Mouse (Mus musculus) myocyte (in vitro differentiated cells): ENCODE data around the gene Upp2. TPM values are rescaled to one million over a fixed set of nuclear protein-coding genes. Genes with fewer than 3 reads are reported as not detected.

Experiments used
- H3K27me3 ChIP-seq: one replicate; pipeline ENCODE4 v1.6.1; 2011; ENCODE audit not compliant: control insufficient read depth, insufficient read depth, insufficient read length
- H3K36me3 ChIP-seq: one replicate; pipeline ENCODE4 v1.6.1; 2011; ENCODE audit not compliant: control insufficient read depth, insufficient read depth
- H3K4me2 ChIP-seq: one replicate; pipeline ENCODE4 v1.6.1; 2011; ENCODE audit warnings: low read depth, control low read depth
- H3K4me3 ChIP-seq: one replicate; pipeline ENCODE4 v1.5.1; 2011; ENCODE audit warnings: mild to moderate bottlenecking, control low read depth, moderate library complexity
- H3K79me2 ChIP-seq: one replicate; pipeline ENCODE4 v1.6.1; 2011; ENCODE audit not compliant: control insufficient read depth, insufficient read depth
- H3ac ChIP-seq: one replicate; pipeline ENCODE4 v1.6.1; 2011; ENCODE audit not compliant: control insufficient read depth, insufficient read length
- CEBPB ChIP-seq: IDR thresholded peaks from 2 replicates; pipeline ENCODE4 v1.6.1; 2011; ENCODE audit warnings: mild to moderate bottlenecking, moderate library complexity; ENCODE audit not compliant: poor library complexity, insufficient read depth, severe bottlenecking
- E2F4 ChIP-seq: IDR thresholded peaks from one replicate; pipeline ENCODE4 v1.6.1; 2011; ENCODE audit warnings: mild to moderate bottlenecking, control low read depth, moderate library complexity; ENCODE audit not compliant: insufficient read depth
- MAX ChIP-seq: IDR thresholded peaks from one replicate; pipeline ENCODE4 v1.6.1; 2011; ENCODE audit warnings: low read depth, mild to moderate bottlenecking, control low read depth
- MYOD1 ChIP-seq, 3 experiments: IDR thresholded peaks; one replicate each; pipeline ENCODE4 v1.6.1; 2011; ENCODE audit warnings: control low read depth in 2 of 3, low read depth in 2 of 3, mild to moderate bottlenecking in 2 of 3, moderate library complexity in 1 of 3; ENCODE audit not compliant: insufficient read length in 2 of 3, control insufficient read depth in 1 of 3
- MYOG ChIP-seq, 3 experiments: IDR thresholded peaks; one replicate each; pipeline ENCODE4 v1.6.1; 2011; ENCODE audit warnings: control low read depth in 2 of 3, low read depth in 2 of 3, mild to moderate bottlenecking in 2 of 3; ENCODE audit not compliant: insufficient read length in 2 of 3, control insufficient read depth in 1 of 3, insufficient read depth in 1 of 3
- POLR2A ChIP-seq: IDR thresholded peaks from one replicate; pipeline ENCODE4 v1.6.1; 2011; ENCODE audit warnings: low read depth, mild to moderate bottlenecking, control low read depth, moderate library complexity; ENCODE audit not compliant: insufficient read length
- POLR2AphosphoS2 ChIP-seq: IDR thresholded peaks from one replicate; pipeline ENCODE4 v1.6.1; 2011; ENCODE audit warnings: low read depth, control low read depth; ENCODE audit not compliant: insufficient read length
- REST ChIP-seq: IDR thresholded peaks from one replicate; pipeline ENCODE4 v1.6.1; 2011; ENCODE audit warnings: mild to moderate bottlenecking, control low read depth, moderate library complexity; ENCODE audit not compliant: insufficient read depth, insufficient read length
- SRF ChIP-seq: IDR thresholded peaks from one replicate; pipeline ENCODE4 v1.6.1; 2011; ENCODE audit warnings: low read depth; ENCODE audit not compliant: control insufficient read depth, insufficient read length
- TCF12 ChIP-seq: IDR thresholded peaks from one replicate; pipeline ENCODE4 v1.6.1; 2011; ENCODE audit warnings: mild to moderate bottlenecking, control low read depth; ENCODE audit not compliant: poor library complexity, insufficient read depth, severe bottlenecking
- TCF3 ChIP-seq: IDR thresholded peaks from one replicate; pipeline ENCODE4 v1.6.1; 2011; ENCODE audit warnings: low read depth, control low read depth; ENCODE audit not compliant: insufficient read length
- USF1 ChIP-seq: IDR thresholded peaks from one replicate; pipeline ENCODE4 v1.6.1; 2011; ENCODE audit warnings: low read depth, mild to moderate bottlenecking, control low read depth, moderate library complexity
- polyA plus RNA-seq: library from polyadenylated mRNA; unstranded; fragments of >200 nt; fragmentation: generic; extraction: Trizol; gene quantifications from one replicate; pipeline ENCODE4 v1.2.1, GENCODE M21; 2012; ENCODE audit warnings: missing spikeins

The Upp2 gene
- polyA plus RNA-seq, 1 experiment = 8.3 TPM

GRCm38 (mm10) chr2:58667991-58668390 is 100.9 kb downstream of the Upp2 start:
- Histone ChIP-seq H3ac (no peak overlapping the region), H3K4me3 (no peak overlapping the region), H3K27me3 (no peaks in the 10 kb centered on the region), H3K79me2 (no peaks in the 10 kb centered on the region), H3K4me2 (no peak overlapping the region), H3K36me3 (no peaks in the 10 kb centered on the region)
- TF ChIP-seq SRF (no peak), REST (no peak), MYOD1 (IDR thresholded peaks at IDR 0.05; ENCODE audit: control insufficient read depth in 1 of 3, insufficient read length in 2 of 3, low read depth in 2 of 3) (no peak), MAX (no peak), TCF3 (no peak), POLR2AphosphoS2 (no peak), E2F4 (no peak), TCF12 (no peak), USF1 (no peak), POLR2A (no peak), MYOG (IDR thresholded peaks at IDR 0.05; ENCODE audit: control insufficient read depth in 1 of 3, insufficient read depth in 1 of 3, insufficient read length in 2 of 3, low read depth in 2 of 3) (no peak), CEBPB (no peak)

GRCm38 (mm10) chr2:58669114-58669513 is 102.0 kb downstream of the Upp2 start:
- Histone ChIP-seq H3K4me3 (no peak overlapping the region), H3ac (no peak overlapping the region), H3K4me2 (no peak overlapping the region), H3K36me3 (no peaks in the 10 kb centered on the region), H3K27me3 (no peaks in the 10 kb centered on the region), H3K79me2 (no peaks in the 10 kb centered on the region)
- no peak for TF ChIP-seq REST
- TF ChIP-seq POLR2A = no peak
- no peak for TF ChIP-seq MYOD1 (IDR thresholded peaks at IDR 0.05; ENCODE audit: control insufficient read depth in 1 of 3, insufficient read length in 2 of 3, low read depth in 2 of 3)
- no peak for TF ChIP-seq CEBPB
- no peak for TF ChIP-seq SRF
- TF ChIP-seq MYOG (IDR thresholded peaks at IDR 0.05; ENCODE audit: control insufficient read depth in 1 of 3, insufficient read depth in 1 of 3, insufficient read length in 2 of 3, low read depth in 2 of 3) = no peak
- no peak for TF ChIP-seq USF1
- TF ChIP-seq TCF12 = no peak
- TF ChIP-seq POLR2AphosphoS2 = no peak
- TF ChIP-seq TCF3 = no peak
- no peak for TF ChIP-seq E2F4
- TF ChIP-seq MAX = no peak

- Histone ChIP-seq H3K36me3 (no peaks in the 10 kb centered on the region), H3K4me2 (no peak overlapping the region), H3K79me2 (no peaks in the 10 kb centered on the region), H3K4me3 (no peak overlapping the region), H3K27me3 (no peaks in the 10 kb centered on the region), H3ac (no peak overlapping the region)
- TF ChIP-seq USF1 (no peak), TCF3 (no peak), MYOG (IDR thresholded peaks at IDR 0.05; ENCODE audit: control insufficient read depth in 1 of 3, insufficient read depth in 1 of 3, insufficient read length in 2 of 3, low read depth in 2 of 3) (no peak), E2F4 (no peak), CEBPB (no peak), POLR2AphosphoS2 (no peak), REST (no peak), MAX (no peak)
Observed at GRCm38 (mm10) chr2:58672520-58672919, 105.4 kb downstream of the Upp2 start.

- no peak overlapping the region for H3ac ChIP-seq
- no peak for TF ChIP-seq MAX
- no peak for TF ChIP-seq REST
- TF ChIP-seq E2F4 = no peak
- no peak for TF ChIP-seq SRF
- no peak for TF ChIP-seq MYOD1 (IDR thresholded peaks at IDR 0.05; ENCODE audit: control insufficient read depth in 1 of 3, insufficient read length in 2 of 3, low read depth in 2 of 3)
- no peak for TF ChIP-seq TCF12
- TF ChIP-seq USF1 = no peak
- TF ChIP-seq POLR2A = no peak
- TF ChIP-seq MYOG (IDR thresholded peaks at IDR 0.05; ENCODE audit: control insufficient read depth in 1 of 3, insufficient read depth in 1 of 3, insufficient read length in 2 of 3, low read depth in 2 of 3) = no peak
- no peak for TF ChIP-seq POLR2AphosphoS2
- TF ChIP-seq TCF3 = no peak
- no peaks in the 10 kb centered on the region for H3K27me3 ChIP-seq
- H3K4me3 ChIP-seq = no peak overlapping the region
- no peaks in the 10 kb centered on the region for H3K79me2 ChIP-seq
- H3K4me2 ChIP-seq = no peak overlapping the region
- no peaks in the 10 kb centered on the region for H3K36me3 ChIP-seq
Observed at GRCm38 (mm10) chr2:58679968-58680367, 112.9 kb downstream of the Upp2 start.

GRCm38 (mm10) chr2:58680794-58681193 is 113.7 kb downstream of the Upp2 start:
- no peak overlapping the region for H3K4me2 ChIP-seq
- no peak overlapping the region for H3K4me3 ChIP-seq
- H3K27me3 ChIP-seq = no peaks in the 10 kb centered on the region
- no peaks in the 10 kb centered on the region for H3K36me3 ChIP-seq
- no peak overlapping the region for H3ac ChIP-seq
- H3K79me2 ChIP-seq = no peaks in the 10 kb centered on the region
- no peak for TF ChIP-seq POLR2AphosphoS2
- no peak for TF ChIP-seq CEBPB
- no peak for TF ChIP-seq MYOD1 (IDR thresholded peaks at IDR 0.05; ENCODE audit: control insufficient read depth in 1 of 3, insufficient read length in 2 of 3, low read depth in 2 of 3)
- TF ChIP-seq USF1 = no peak
- TF ChIP-seq REST = no peak
- TF ChIP-seq SRF = no peak
- no peak for TF ChIP-seq E2F4
- TF ChIP-seq MAX = no peak
